Comparison of ENCODE assay signal across 8 mouse cellular contexts in genomic region chr5:137314193-137315083, GRCm38 (mm10). TPM values are rescaled to one million over a fixed set of nuclear protein-coding genes. Genes with fewer than 3 reads are reported as not detected.
DNase-seq lines count a peak whose midpoint lies in the region; ATAC-seq lines count a peak whose summit lies in the region.

Gene Trip6 (minus strand): TSS chr5:137314404.

- no peaks in the 10 kb centered on the region for H3K27me3 ChIP-seq in hindbrain, embryonic 16.5 days (replicated peaks; ENCODE audit: control insufficient read depth, insufficient read depth, low read length)
- no peaks in the 10 kb centered on the region for H3K27me3 ChIP-seq in limb, embryonic 13.5 days
- H3K27me3 ChIP-seq in midbrain, embryonic 14.5 days (ENCODE audit: control insufficient read depth, insufficient read depth, low read length): no peaks in the 10 kb centered on the region

- DNase-seq in left cerebral cortex, adult 18-20 months (ENCODE audit: low spot score in 2 of 2): peak; percentile 46 to 59
- no peak for DNase-seq in left cerebral cortex, adult 11 months (ENCODE audit: low spot score)
- DNase-seq in embryo, embryonic 10.5 days (ENCODE audit: low spot score): peak; percentile 97
- DNase-seq in gastrocnemius, postnatal 25 days: peak; percentile 84
- peak; percentile 86 for DNase-seq in midbrain, embryonic 14.5 days
- DNase-seq in testis, postnatal 10 days (ENCODE audit: low spot score): peak; percentile 98

- ATAC-seq in hindbrain, embryonic 16.5 days: peak; percentile 77
- peak; percentile 97 for ATAC-seq in limb, embryonic 13.5 days (ENCODE audit: low FRiP score, low read depth)
- peak; percentile 84 for ATAC-seq in midbrain, embryonic 14.5 days (ENCODE audit: low FRiP score, low TSS enrichment)

- peak within 1 kb of the TSS; percentile 60 for H3K4me2 ChIP-seq in hindbrain, embryonic 16.5 days (ENCODE audit: low read length)
- H3K4me2 ChIP-seq in limb, embryonic 13.5 days (replicated peaks): peak within 1 kb of the TSS; percentile 99
- peak within 1 kb of the TSS; percentile 58 for H3K4me2 ChIP-seq in midbrain, embryonic 14.5 days (ENCODE audit: low read length)

- peak within 1 kb of the TSS; percentile 65 for H3K9ac ChIP-seq in hindbrain, embryonic 16.5 days (ENCODE audit: low read depth, low read length)
- peak within 1 kb of the TSS; percentile 96 for H3K9ac ChIP-seq in limb, embryonic 13.5 days
- peak within 1 kb of the TSS; percentile 54 for H3K9ac ChIP-seq in midbrain, embryonic 14.5 days (replicated peaks; ENCODE audit: low read length)

- peak within 1 kb of the TSS; percentile 42 for H3K4me3 ChIP-seq in hindbrain, embryonic 16.5 days (ENCODE audit: low read length)
- peak within 1 kb of the TSS; percentile 76 for H3K4me3 ChIP-seq in limb, embryonic 13.5 days
- peak within 1 kb of the TSS; percentile 33 for H3K4me3 ChIP-seq in midbrain, embryonic 14.5 days (replicated peaks; ENCODE audit: low read depth, low read length)

- peak within 1 kb of the TSS; percentile 66 for H3K27ac ChIP-seq in hindbrain, embryonic 16.5 days (ENCODE audit: low read depth, low read length)
- peak within 1 kb of the TSS; percentile 97 for H3K27ac ChIP-seq in limb, embryonic 13.5 days
- peak within 1 kb of the TSS; percentile 49; the same call in 1 of the 2 replicates for H3K27ac ChIP-seq in midbrain, embryonic 14.5 days (replicated peaks; ENCODE audit: low read depth, low read length)

- WGBS in hindbrain, embryonic 16.5 days: 12% methylated on average over 30 of the region's 30 CpGs
- 15% methylated on average over 30 of the region's 30 CpGs for WGBS in limb, embryonic 13.5 days
- WGBS in midbrain, embryonic 14.5 days: 12% methylated on average over 30 of the region's 30 CpGs

- peaks cover 19% of the 10 kb centered on the region for H3K4me1 ChIP-seq in hindbrain, embryonic 16.5 days (ENCODE audit: control insufficient read depth, insufficient read depth, low read depth, low read length)
- H3K4me1 ChIP-seq in limb, embryonic 13.5 days: peaks cover 37% of the 10 kb centered on the region
- peaks cover 12% of the 10 kb centered on the region for H3K4me1 ChIP-seq in midbrain, embryonic 14.5 days (ENCODE audit: control insufficient read depth, insufficient read depth, low read length)

- H3K9me3 ChIP-seq in hindbrain, embryonic 16.5 days (ENCODE audit: control insufficient read depth, low read length): no peaks in the 10 kb centered on the region
- H3K9me3 ChIP-seq in limb, embryonic 13.5 days: no peaks in the 10 kb centered on the region
- no peaks in the 10 kb centered on the region for H3K9me3 ChIP-seq in midbrain, embryonic 14.5 days (ENCODE audit: control insufficient read depth, low read length)

- peaks cover 7% of the 10 kb centered on the region; the same call in 1 of the 2 replicates for H3K36me3 ChIP-seq in hindbrain, embryonic 16.5 days (ENCODE audit: control insufficient read depth, insufficient read depth, low read length)
- peaks cover 57% of the 10 kb centered on the region for H3K36me3 ChIP-seq in limb, embryonic 13.5 days
- H3K36me3 ChIP-seq in midbrain, embryonic 14.5 days (ENCODE audit: control insufficient read depth, insufficient read depth, low read length): peaks cover 35% of the 10 kb centered on the region

RNA-seq across cellular contexts. Expression of gene Trip6, which starts in this region (rescaled TPM):
- 1 to 10 TPM; 4.8 to 5.9 TPM for total RNA-seq in left cerebral cortex, adult 18-20 months (2021)
- 1 to 10 TPM; 5.2 to 5.3 TPM for total RNA-seq in gastrocnemius, postnatal 25 days (2021)
- 13.2 and 17.3 TPM in 2 replicates for polyA plus RNA-seq in hindbrain, embryonic 16.5 days (2015; fragmentation: Nextera tagmentation; extraction: Ambion mirVana)
- polyA plus RNA-seq in limb, embryonic 13.5 days (2015; fragmentation: Nextera tagmentation; extraction: Ambion mirVana): 104 and 107 TPM in 2 replicates
- polyA plus RNA-seq in midbrain, embryonic 14.5 days (2014; fragmentation: Nextera tagmentation; extraction: Ambion mirVana): 12.0 and 12.9 TPM in 2 replicates
